Mouse (Mus musculus) G1E (cell line): ENCODE results near the gene Ccnd3.

Source experiments
- CTCF ChIP-seq: IDR thresholded peaks from 2 replicates; pipeline ENCODE4 v1.5.1; 2012; ENCODE audit warnings: low read depth, low read length, inconsistent platforms, mixed read lengths
- GATA1 ChIP-seq: IDR thresholded peaks from 2 replicates; pipeline ENCODE4 v1.6.1; 2012; ENCODE audit warnings: borderline replicate concordance, low read length, inconsistent platforms, mixed read lengths

- TF ChIP-seq CTCF: no peak
- TF ChIP-seq GATA1: no peak
These were observed 96.5 kb downstream of the Ccnd3 start for GRCm38 (mm10) chr17:47601389-47601755.
